1 mouse cellular context compared by ENCODE assay signal in the genomic region with DNA sequence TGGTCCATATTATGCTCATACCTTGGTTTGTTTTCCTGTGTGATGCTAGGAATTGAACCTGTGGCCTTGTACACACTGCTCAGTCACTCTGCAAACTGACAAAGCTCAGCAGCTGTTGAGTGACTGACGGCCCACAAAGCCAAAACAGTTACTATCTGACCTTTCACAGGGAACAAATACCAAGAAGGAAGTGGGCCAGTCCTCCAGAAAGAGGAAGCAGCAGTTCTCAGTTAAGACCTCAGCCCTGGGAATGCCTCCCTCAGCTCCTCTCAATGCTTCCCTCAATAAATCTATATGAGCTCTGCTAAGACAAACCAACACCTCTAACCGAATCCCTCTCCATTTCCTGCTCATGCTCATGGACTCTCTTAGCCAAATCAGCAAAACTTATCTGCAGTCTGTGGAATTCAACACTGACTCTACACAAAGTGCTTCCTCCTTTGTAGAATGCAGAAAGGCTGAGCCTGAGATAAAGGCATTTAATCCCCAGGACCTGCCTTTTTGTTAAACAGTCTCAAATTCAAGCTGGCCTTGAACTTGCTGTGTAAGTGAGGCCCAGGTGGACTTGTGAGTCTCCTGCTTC.
TF ChIP-seq lines count a peak whose summit lies in the region.

No protein-coding gene starts in this region.

TF ChIP-seq in MEL, 35 proteins besides CTCF, POLR2A, EP300 and RAD21 (continued from another document):
- no peak for TF ChIP-seq MAFK (IDR thresholded peaks at IDR 0.05; ENCODE audit: borderline replicate concordance, low read depth, low read length)
TF ChIP-seq in MEL: peak in this region for 17.
